ENCODE assay signal across 8 mouse cellular contexts in genomic region chr13:48260690-48261278, GRCm38 (mm10). TPM values are rescaled to one million over a fixed set of nuclear protein-coding genes. Genes with fewer than 3 reads are reported as not detected.
DNase-seq lines count a peak whose midpoint lies in the region; ATAC-seq lines count a peak whose summit lies in the region.

Gene Id4, plus strand, starts transcription at chr13:48261228.

- DNase-seq in CD4-positive, CD25-positive, alpha-beta regulatory T cell, adult 2 months (ENCODE audit: low read depth, low spot score) = peak; percentile 31
- peak; percentile 99 for DNase-seq in embryonic facial prominence, embryonic 14.5 days (ENCODE audit: low spot score)
- peak; percentile 94 for DNase-seq in heart, adult 8-10 months (ENCODE audit: low spot score)
- peak; percentile 95 to 97 for DNase-seq in kidney, adult 8-10 months
- DNase-seq in limb, embryonic 11.5 days (ENCODE audit: low spot score) = peak; percentile 94

- peak within 1 kb of the TSS; percentile 86 for H3K9ac ChIP-seq in embryonic facial prominence, embryonic 14.5 days (ENCODE audit: low read depth, low read length)
- H3K9ac ChIP-seq in limb, embryonic 11.5 days (ENCODE audit: low read length) = peak within 1 kb of the TSS; percentile 70
- peak within 1 kb of the TSS; percentile 98 for H3K9ac ChIP-seq in midbrain, embryonic 15.5 days
- H3K9ac ChIP-seq in stomach, embryonic 16.5 days (ENCODE audit: low read length) = peak within 1 kb of the TSS; percentile 86

- no peaks in the 10 kb centered on the region for H3K36me3 ChIP-seq in embryonic facial prominence, embryonic 14.5 days (ENCODE audit: control insufficient read depth, insufficient read depth, low read length)
- no peaks in the 10 kb centered on the region for H3K36me3 ChIP-seq in limb, embryonic 11.5 days (ENCODE audit: control insufficient read depth, insufficient read depth, low read length)
- no peaks in the 10 kb centered on the region for H3K36me3 ChIP-seq in midbrain, embryonic 15.5 days (replicated peaks)
- no peaks in the 10 kb centered on the region for H3K36me3 ChIP-seq in stomach, embryonic 16.5 days (ENCODE audit: control insufficient read depth, insufficient read depth, low read length)

- H3K27me3 ChIP-seq in embryonic facial prominence, embryonic 14.5 days (replicated peaks; ENCODE audit: control insufficient read depth, insufficient read depth, low read length) = no peaks in the 10 kb centered on the region
- no peaks in the 10 kb centered on the region for H3K27me3 ChIP-seq in limb, embryonic 11.5 days (ENCODE audit: control insufficient read depth, insufficient read depth, low read length)
- no peaks in the 10 kb centered on the region for H3K27me3 ChIP-seq in midbrain, embryonic 15.5 days (replicated peaks)
- no peaks in the 10 kb centered on the region for H3K27me3 ChIP-seq in stomach, embryonic 16.5 days (ENCODE audit: control insufficient read depth, insufficient read depth, low read length)

- peak within 1 kb of the TSS; percentile 83 for H3K4me3 ChIP-seq in embryonic facial prominence, embryonic 14.5 days (ENCODE audit: low read depth, low read length)
- peak within 1 kb of the TSS; percentile 68 for H3K4me3 ChIP-seq in limb, embryonic 11.5 days (ENCODE audit: low read depth, low read length)
- H3K4me3 ChIP-seq in midbrain, embryonic 15.5 days = peak within 1 kb of the TSS; percentile 77
- H3K4me3 ChIP-seq in stomach, embryonic 16.5 days (replicated peaks; ENCODE audit: low read length) = peak within 1 kb of the TSS; percentile 80

- no peak for ATAC-seq in CD4-positive, CD25-positive, alpha-beta regulatory T cell, adult 4 months
- peak; percentile 96 for ATAC-seq in embryonic facial prominence, embryonic 14.5 days (ENCODE audit: low read depth)
- peak; percentile 96 for ATAC-seq in limb, embryonic 11.5 days (ENCODE audit: insufficient number of reproducible peaks, low FRiP score, low TSS enrichment, low read depth)
- peak; percentile 98 for ATAC-seq in midbrain, embryonic 15.5 days (replicated peaks)
- peak; percentile 97 for ATAC-seq in stomach, embryonic 16.5 days (ENCODE audit: insufficient read depth, low FRiP score)

- H3K4me1 ChIP-seq in embryonic facial prominence, embryonic 14.5 days (ENCODE audit: control insufficient read depth, insufficient read depth, low read length) = peaks cover 3% of the 10 kb centered on the region; the same call in 1 of the 2 replicates
- H3K4me1 ChIP-seq in limb, embryonic 11.5 days (ENCODE audit: control insufficient read depth, insufficient read depth, low read length) = peaks cover 3% of the 10 kb centered on the region; the same call in 1 of the 2 replicates
- peaks cover 17% of the 10 kb centered on the region for H3K4me1 ChIP-seq in midbrain, embryonic 15.5 days
- H3K4me1 ChIP-seq in stomach, embryonic 16.5 days (ENCODE audit: control insufficient read depth, insufficient read depth, low read length) = no peaks in the 10 kb centered on the region; the same call in 1 of the 2 replicates

- H3K27ac ChIP-seq in embryonic facial prominence, embryonic 14.5 days (replicated peaks; ENCODE audit: low read depth, low read length) = peak within 1 kb of the TSS; percentile 93
- H3K27ac ChIP-seq in limb, embryonic 11.5 days (replicated peaks; ENCODE audit: low read depth, low read length) = peak within 1 kb of the TSS; percentile 53
- peak within 1 kb of the TSS; percentile 99 for H3K27ac ChIP-seq in midbrain, embryonic 15.5 days
- peak within 1 kb of the TSS; percentile 95 for H3K27ac ChIP-seq in stomach, embryonic 16.5 days (ENCODE audit: low read length)

- peak within 1 kb of the TSS; percentile 91 for H3K4me2 ChIP-seq in embryonic facial prominence, embryonic 14.5 days (ENCODE audit: low read depth, low read length)
- H3K4me2 ChIP-seq in limb, embryonic 11.5 days (ENCODE audit: low read depth, severe bottlenecking) = peak within 1 kb of the TSS; percentile 96
- H3K4me2 ChIP-seq in midbrain, embryonic 15.5 days = peak within 1 kb of the TSS; percentile 70
- peak within 1 kb of the TSS; percentile 84 for H3K4me2 ChIP-seq in stomach, embryonic 16.5 days (ENCODE audit: low read depth, low read length)

- WGBS in embryonic facial prominence, embryonic 14.5 days = under 1% methylated on average over 41 of the region's 52 CpGs
- WGBS in limb, embryonic 11.5 days = under 1% methylated on average over 52 of the region's 52 CpGs
- under 1% methylated on average over 52 of the region's 52 CpGs for WGBS in midbrain, embryonic 15.5 days
- under 1% methylated on average over 52 of the region's 52 CpGs for WGBS in stomach, embryonic 16.5 days

- no peaks in the 10 kb centered on the region for H3K9me3 ChIP-seq in embryonic facial prominence, embryonic 14.5 days (ENCODE audit: control insufficient read depth, low read length)
- no peaks in the 10 kb centered on the region for H3K9me3 ChIP-seq in limb, embryonic 11.5 days (ENCODE audit: control insufficient read depth, low read length)
- H3K9me3 ChIP-seq in midbrain, embryonic 15.5 days = no peaks in the 10 kb centered on the region
- no peaks in the 10 kb centered on the region for H3K9me3 ChIP-seq in stomach, embryonic 16.5 days (replicated peaks; ENCODE audit: control insufficient read depth, low read length)

RNA-seq across cellular contexts. Expression of gene Id4, which starts in this region (rescaled TPM):
- not detected for polyA plus RNA-seq in CD4-positive, CD25-positive, alpha-beta regulatory T cell, adult 4 months (2017; shearing (Covaris generic))
- 11.8 and 13.0 TPM in 2 replicates for polyA plus RNA-seq in embryonic facial prominence, embryonic 14.5 days (2014; fragmentation: Nextera tagmentation; extraction: Ambion mirVana)
- 1 to 10 TPM in 2 of 4 experiments, under 1 TPM in 2; 0.65 to 1.2 (median 1.0) TPM for total RNA-seq in heart, adult 8-10 months (2022)
- polyA plus RNA-seq in limb, embryonic 11.5 days (2014; fragmentation: Nextera tagmentation; extraction: Ambion mirVana) = 3.9 and 4.0 TPM in 2 replicates
- 165 and 174 TPM in 2 replicates for polyA plus RNA-seq in midbrain, embryonic 15.5 days (2015; fragmentation: Nextera tagmentation; extraction: Ambion mirVana)
- 3.7 and 4.8 TPM in 2 replicates for polyA plus RNA-seq in stomach, embryonic 16.5 days (2015; fragmentation: Nextera tagmentation; extraction: Ambion mirVana)

Comparison
In these comparisons a context has a peak if more than half of its experiments do, and no peak if none do; other contexts are left out.
1. RNA of gene Id4 (polyA plus RNA-seq): 165 to 174 TPM in midbrain, embryonic 15.5 days; 11.8 to 13.0 TPM in embryonic facial prominence, embryonic 14.5 days, 3.7 to 4.8 TPM in stomach, embryonic 16.5 days, 3.9 to 4.0 TPM in limb, embryonic 11.5 days and not detected in CD4-positive, CD25-positive, alpha-beta regulatory T cell, adult 4 months; every median in the first group is over 10 times any median in the second.
2. DNase-seq: peak in every context shown above with its lines; median percentile 99 in embryonic facial prominence, embryonic 14.5 days; 96 in kidney, adult 8-10 months; 94 in heart, adult 8-10 months; 94 in limb, embryonic 11.5 days; 31 in CD4-positive, CD25-positive, alpha-beta regulatory T cell, adult 2 months.
3. Peak in every context shown above with its lines, with median percentiles within 50 percentile points of each other: H3K27ac ChIP-seq, H3K4me2 ChIP-seq, H3K4me3 ChIP-seq and H3K9ac ChIP-seq.